Mouse (Mus musculus): ENCODE measurements around the gene Noc4l. TPM values are rescaled to one million over a fixed set of nuclear protein-coding genes. Genes with fewer than 3 reads are reported as not detected.

Noc4l gene
- polyA plus RNA-seq, 1 experiment from 2014 or later: 33.8 TPM

DNA sequence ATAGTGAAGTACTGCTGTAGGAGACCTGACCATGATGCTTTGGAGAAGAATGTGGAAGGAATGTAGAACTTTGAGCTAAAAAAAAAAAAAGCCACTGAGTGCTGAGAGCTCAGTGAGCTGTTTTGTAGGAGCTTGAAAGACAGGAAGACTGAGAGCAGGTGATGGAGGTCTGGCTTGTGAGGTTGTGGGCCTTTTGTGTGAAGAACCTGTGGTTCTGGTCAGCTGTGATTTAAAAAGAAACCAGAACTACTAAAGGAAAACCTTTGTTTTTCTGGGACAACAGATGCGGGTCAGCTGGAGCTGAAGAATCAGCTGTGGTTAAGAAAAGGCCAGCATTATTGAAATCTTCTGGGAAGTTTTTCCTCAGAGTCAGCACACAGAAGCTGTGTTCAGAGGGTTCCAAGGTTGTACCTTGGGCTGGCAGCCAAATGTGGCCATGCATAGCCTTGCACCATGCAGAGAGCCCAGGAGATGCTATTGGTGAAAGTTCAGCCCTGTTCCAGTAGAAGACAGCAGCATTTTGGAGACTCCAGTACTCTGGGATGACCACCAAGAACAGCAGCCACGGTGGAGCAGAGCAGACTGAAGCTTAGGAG lies 23.6 kb downstream of the Noc4l start:
- WGBS: 77% methylated on average over 2 of the region's 2 CpGs
- ATAC-seq (replicated peaks; ENCODE audit: low FRiP score, low read depth): no peak

DNA sequence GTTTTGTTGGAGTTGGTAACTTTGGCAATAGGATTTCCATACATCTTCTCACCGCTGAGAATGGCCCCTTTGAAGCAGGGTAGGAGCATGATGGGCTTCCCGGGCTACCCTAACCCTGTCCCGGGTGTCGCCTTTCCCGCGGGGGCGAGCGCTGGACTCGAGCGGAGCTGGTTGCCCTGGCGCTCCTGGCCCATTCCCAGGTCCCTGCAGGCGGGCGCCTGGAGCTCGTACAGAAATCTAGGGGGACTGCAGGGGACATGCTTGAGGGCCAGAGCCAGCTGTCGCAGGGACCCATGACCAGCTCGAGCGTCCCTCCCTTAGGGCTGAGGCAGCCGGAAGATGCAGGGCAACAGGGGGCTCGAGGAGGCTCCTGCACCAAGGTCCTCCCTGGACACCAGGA lies 25.1 kb downstream of the Noc4l start:
- H3K9me3 ChIP-seq (replicated peaks; ENCODE audit: low read length): no peaks in the 10 kb centered on the region
- ATAC-seq (replicated peaks; ENCODE audit: low FRiP score, low read depth) (no peak), DNase-seq (ENCODE audit: low spot score) (no peak)
- TF ChIP-seq CTCF (IDR thresholded peaks at IDR 0.05; ENCODE audit: low read depth): no peak
- no peaks in the 10 kb centered on the region for H3K27me3 ChIP-seq (ENCODE audit: insufficient read depth, low read length)
- no peak overlapping the region for H3K4me3 ChIP-seq (replicated peaks; ENCODE audit: low read depth, low read length)
- peak overlapping the region; percentile 32 for H3K4me2 ChIP-seq (ENCODE audit: low read length)
- H3K4me1 ChIP-seq (replicated peaks; ENCODE audit: insufficient read depth, low read length): no peaks in the 10 kb centered on the region
- 15% methylated on average over 19 of the region's 19 CpGs for WGBS
- no peak overlapping the region for H3K27ac ChIP-seq
- no peak overlapping the region for H3K9ac ChIP-seq (ENCODE audit: low read depth, low read length)
- no peaks in the 10 kb centered on the region for H3K36me3 ChIP-seq (ENCODE audit: insufficient read depth, low read length)

More for the DNA sequence above, 23.6 kb downstream of the Noc4l start:
- Histone ChIP-seq H3K9me3 (replicated peaks; ENCODE audit: low read length) (no peaks in the 10 kb centered on the region), H3K9ac (ENCODE audit: low read depth, low read length) (no peak overlapping the region), H3K4me3 (replicated peaks; ENCODE audit: low read depth, low read length) (no peak overlapping the region), H3K36me3 (ENCODE audit: insufficient read depth, low read length) (no peaks in the 10 kb centered on the region), H3K4me2 (ENCODE audit: low read length) (no peak overlapping the region), H3K27ac (no peak overlapping the region), H3K4me1 (replicated peaks; ENCODE audit: insufficient read depth, low read length) (no peaks in the 10 kb centered on the region), H3K27me3 (ENCODE audit: insufficient read depth, low read length) (no peaks in the 10 kb centered on the region)
- TF ChIP-seq CTCF (IDR thresholded peaks at IDR 0.05; ENCODE audit: low read depth): no peak
- DNase-seq (ENCODE audit: low spot score): no peak

DNA sequence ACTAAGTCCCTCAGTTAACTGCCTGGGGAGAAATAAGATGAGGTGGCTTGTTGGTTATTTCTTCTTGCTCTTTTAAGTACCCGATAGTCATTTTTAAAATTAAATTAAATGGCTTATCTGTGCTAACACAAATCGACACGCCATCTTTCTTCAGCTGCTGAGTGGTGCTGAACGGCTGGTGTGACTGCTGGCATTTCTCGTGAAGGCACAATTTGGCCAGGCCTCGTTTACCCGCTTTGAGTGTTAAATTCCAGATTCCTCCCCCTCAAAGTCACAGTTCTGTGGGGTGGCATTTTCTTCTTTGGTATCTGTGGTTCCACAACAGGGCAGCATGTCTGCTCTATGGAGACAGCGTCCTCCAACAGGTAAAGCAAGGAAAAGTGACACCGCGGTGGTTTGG lies 25.9 kb downstream of the Noc4l start:
- DNase-seq (ENCODE audit: low spot score) (no peak), ATAC-seq (replicated peaks; ENCODE audit: low FRiP score, low read depth) (no peak)
- no peaks in the 10 kb centered on the region for H3K4me1 ChIP-seq (replicated peaks; ENCODE audit: insufficient read depth, low read length)
- H3K36me3 ChIP-seq (ENCODE audit: insufficient read depth, low read length): no peaks in the 10 kb centered on the region
- no peak overlapping the region for H3K4me2 ChIP-seq (ENCODE audit: low read length)
- no peaks in the 10 kb centered on the region for H3K9me3 ChIP-seq (replicated peaks; ENCODE audit: low read length)
- H3K9ac ChIP-seq (ENCODE audit: low read depth, low read length): no peak overlapping the region
- 56% methylated on average over 10 of the region's 10 CpGs for WGBS
- no peak overlapping the region for H3K4me3 ChIP-seq (replicated peaks; ENCODE audit: low read depth, low read length)
- no peak overlapping the region for H3K27ac ChIP-seq
- no peaks in the 10 kb centered on the region for H3K27me3 ChIP-seq (ENCODE audit: insufficient read depth, low read length)
- no peak for TF ChIP-seq CTCF (IDR thresholded peaks at IDR 0.05; ENCODE audit: low read depth)

DNA sequence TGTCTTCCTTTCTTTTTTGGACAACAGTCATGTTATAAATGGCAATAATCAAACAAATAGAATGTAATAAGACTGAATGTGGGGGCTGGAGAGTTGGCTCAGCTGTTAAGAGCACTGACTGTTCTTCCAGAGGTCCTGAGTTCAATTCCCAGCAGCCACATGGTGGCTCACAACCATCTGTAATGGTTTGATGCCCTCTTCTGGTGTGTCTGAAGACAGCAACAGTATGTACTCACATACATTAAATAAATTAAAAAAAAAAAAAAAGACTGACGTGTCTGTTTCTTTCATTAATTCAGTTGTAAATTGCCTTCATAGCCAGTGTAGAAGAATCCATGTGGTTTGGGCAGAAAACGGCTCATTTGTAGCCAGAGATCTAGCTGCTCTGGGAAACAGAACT lies 28.9 kb downstream of the Noc4l start:
- no peak overlapping the region for H3K27ac ChIP-seq
- H3K9ac ChIP-seq (ENCODE audit: low read depth, low read length): no peak overlapping the region
- no peaks in the 10 kb centered on the region for H3K9me3 ChIP-seq (replicated peaks; ENCODE audit: low read length)
- no peaks in the 10 kb centered on the region for H3K36me3 ChIP-seq (ENCODE audit: insufficient read depth, low read length)
- no peak overlapping the region for H3K4me2 ChIP-seq (ENCODE audit: low read length)
- 72% methylated on average over 2 of the region's 2 CpGs for WGBS
- ATAC-seq (replicated peaks; ENCODE audit: low FRiP score, low read depth): no peak
- TF ChIP-seq CTCF (IDR thresholded peaks at IDR 0.05; ENCODE audit: low read depth): no peak
- DNase-seq (ENCODE audit: low spot score): no peak
- no peaks in the 10 kb centered on the region for H3K4me1 ChIP-seq (replicated peaks; ENCODE audit: insufficient read depth, low read length)
- H3K4me3 ChIP-seq (replicated peaks; ENCODE audit: low read depth, low read length): no peak overlapping the region
- no peaks in the 10 kb centered on the region for H3K27me3 ChIP-seq (ENCODE audit: insufficient read depth, low read length)

DNA sequence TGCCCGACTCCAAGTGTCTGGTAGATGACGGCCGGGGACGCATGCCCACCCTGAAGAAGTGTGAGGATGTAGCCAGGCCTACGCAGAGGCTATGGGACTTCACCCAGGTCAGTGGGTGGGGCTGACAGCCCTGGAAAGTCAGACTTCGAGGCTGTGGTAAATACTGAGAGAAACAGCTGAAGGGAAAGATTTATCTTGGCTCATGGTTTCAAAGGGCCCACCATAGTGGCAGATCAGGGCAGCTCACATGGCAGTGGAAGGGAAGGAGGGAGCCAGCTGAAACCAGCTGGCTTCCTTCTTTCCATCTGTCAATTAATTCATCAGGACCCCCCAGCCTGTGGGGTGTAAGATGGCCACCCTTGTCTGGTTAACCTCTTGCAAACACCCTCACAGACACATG lies 34.0 kb downstream of the Noc4l start:
- H3K27ac ChIP-seq: no peak overlapping the region
- no peaks in the 10 kb centered on the region for H3K4me1 ChIP-seq (replicated peaks; ENCODE audit: insufficient read depth, low read length)
- H3K9ac ChIP-seq (ENCODE audit: low read depth, low read length): no peak overlapping the region
- H3K4me3 ChIP-seq (replicated peaks; ENCODE audit: low read depth, low read length): no peak overlapping the region
- no peaks in the 10 kb centered on the region for H3K27me3 ChIP-seq (ENCODE audit: insufficient read depth, low read length)
- no peaks in the 10 kb centered on the region for H3K9me3 ChIP-seq (replicated peaks; ENCODE audit: low read length)
- ATAC-seq (replicated peaks; ENCODE audit: low FRiP score, low read depth) (no peak), DNase-seq (ENCODE audit: low spot score) (no peak)
- no peak overlapping the region for H3K4me2 ChIP-seq (ENCODE audit: low read length)
- TF ChIP-seq CTCF (IDR thresholded peaks at IDR 0.05; ENCODE audit: low read depth): no peak
- H3K36me3 ChIP-seq (ENCODE audit: insufficient read depth, low read length): no peaks in the 10 kb centered on the region
- WGBS: 79% methylated on average over 6 of the region's 6 CpGs

DNA sequence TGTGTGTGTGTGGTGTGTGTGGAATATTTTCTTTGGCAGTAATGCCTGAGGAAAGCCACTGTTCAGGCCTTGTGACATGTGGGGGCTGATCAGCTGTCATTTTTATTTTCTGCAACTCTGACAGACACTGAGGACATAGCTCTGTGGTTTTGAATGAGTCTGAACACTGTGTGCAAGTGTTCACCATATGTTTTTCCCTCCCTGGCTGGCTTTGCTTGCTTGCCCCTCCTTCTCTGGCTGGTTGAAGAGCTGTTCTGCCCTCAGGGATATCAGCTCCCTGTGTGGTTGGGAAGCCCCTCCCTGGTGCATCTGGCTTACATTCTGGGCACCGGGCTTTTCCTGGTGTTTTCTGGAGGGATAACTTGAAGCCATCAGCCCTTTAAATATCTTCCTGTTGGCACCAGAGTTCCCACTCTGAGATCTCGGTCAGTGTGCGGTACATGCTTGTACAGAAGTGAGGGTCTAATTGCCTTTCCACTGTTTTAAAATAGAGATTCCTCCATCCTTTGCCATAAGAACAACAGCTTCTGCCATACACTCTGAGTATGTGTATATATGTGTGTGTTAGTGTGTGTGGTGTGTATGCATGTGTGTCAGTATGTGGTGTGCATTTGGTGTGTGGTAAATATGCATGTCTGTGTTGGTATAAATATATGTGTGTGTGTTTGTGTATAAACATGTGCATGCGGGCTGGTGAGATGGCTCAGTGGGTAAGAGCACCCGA lies 41.6 kb downstream of the Noc4l start:
- Histone ChIP-seq H3K36me3 (ENCODE audit: insufficient read depth, low read length) (no peaks in the 10 kb centered on the region), H3K4me2 (ENCODE audit: low read length) (no peak overlapping the region), H3K4me3 (replicated peaks; ENCODE audit: low read depth, low read length) (no peak overlapping the region), H3K9ac (ENCODE audit: low read depth, low read length) (no peak overlapping the region), H3K27ac (no peak overlapping the region), H3K27me3 (ENCODE audit: insufficient read depth, low read length) (no peaks in the 10 kb centered on the region), H3K4me1 (replicated peaks; ENCODE audit: insufficient read depth, low read length) (no peaks in the 10 kb centered on the region), H3K9me3 (replicated peaks; ENCODE audit: low read length) (no peaks in the 10 kb centered on the region)
- TF ChIP-seq CTCF (IDR thresholded peaks at IDR 0.05; ENCODE audit: low read depth): no peak
- ATAC-seq (replicated peaks; ENCODE audit: low FRiP score, low read depth): no peak
- no peak for DNase-seq (ENCODE audit: low spot score)
- WGBS: 82% methylated on average over 5 of the region's 5 CpGs
